7 mouse cellular contexts compared by ENCODE assay signal in genomic region chr16:90934687-90935328, GRCm38 (mm10). TPM values are rescaled to one million over a fixed set of nuclear protein-coding genes. Genes with fewer than 3 reads are reported as not detected.
DNase-seq lines count a peak whose midpoint lies in the region; ATAC-seq lines count a peak whose summit lies in the region.

Gene Cfap298, minus strand, starts transcription at chr16:90935114.

- H3K4me3 ChIP-seq in embryonic facial prominence, embryonic 12.5 days = peak within 1 kb of the TSS; percentile 87
- peak within 1 kb of the TSS; percentile 80 for H3K4me3 ChIP-seq in limb, embryonic 11.5 days (ENCODE audit: low read depth, low read length)
- peak within 1 kb of the TSS; percentile 83 for H3K4me3 ChIP-seq in midbrain, embryonic 14.5 days (replicated peaks; ENCODE audit: low read depth, low read length)

- peak within 1 kb of the TSS; percentile 71 for H3K9ac ChIP-seq in embryonic facial prominence, embryonic 12.5 days
- H3K9ac ChIP-seq in limb, embryonic 11.5 days (ENCODE audit: low read length) = peak within 1 kb of the TSS; percentile 61
- peak within 1 kb of the TSS; percentile 80 for H3K9ac ChIP-seq in midbrain, embryonic 14.5 days (replicated peaks; ENCODE audit: low read length)

- peak; percentile 91 for DNase-seq in adrenal gland, postnatal 25 days
- peak; percentile 99 for DNase-seq in heart, adult 11 months
- DNase-seq in kidney, adult 18-20 months = peak; percentile 93
- peak; percentile 97 for DNase-seq in limb, embryonic 11.5 days (ENCODE audit: low spot score)
- DNase-seq in midbrain, embryonic 14.5 days = peak; percentile 99
- DNase-seq in spleen, adult 18-20 months = peak; percentile 82 to 88

- peaks cover 2% of the 10 kb centered on the region; the same call in 1 of the 2 replicates for H3K4me1 ChIP-seq in embryonic facial prominence, embryonic 12.5 days
- 0 out of 2 replicates have a peak, but pooled peaks cover 3% of the 10 kb centered on the region for H3K4me1 ChIP-seq in limb, embryonic 11.5 days (ENCODE audit: control insufficient read depth, insufficient read depth, low read length)
- H3K4me1 ChIP-seq in midbrain, embryonic 14.5 days (ENCODE audit: control insufficient read depth, insufficient read depth, low read length) = no peaks in the 10 kb centered on the region

- H3K4me2 ChIP-seq in embryonic facial prominence, embryonic 12.5 days (replicated peaks) = peak within 1 kb of the TSS; percentile 80
- H3K4me2 ChIP-seq in limb, embryonic 11.5 days (ENCODE audit: low read depth, severe bottlenecking) = peak within 1 kb of the TSS; percentile 80
- peak within 1 kb of the TSS; percentile 79 for H3K4me2 ChIP-seq in midbrain, embryonic 14.5 days (ENCODE audit: low read length)

- WGBS in embryonic facial prominence, embryonic 12.5 days = under 1% methylated on average over 56 of the region's 56 CpGs
- WGBS in limb, embryonic 11.5 days = under 1% methylated on average over 56 of the region's 56 CpGs
- WGBS in midbrain, embryonic 14.5 days = under 1% methylated on average over 56 of the region's 56 CpGs

- 0 out of 2 replicates have a peak, but pooled peaks cover under 1% of the 10 kb centered on the region for H3K36me3 ChIP-seq in embryonic facial prominence, embryonic 12.5 days
- no peaks in the 10 kb centered on the region; the same call in 1 of the 2 replicates for H3K36me3 ChIP-seq in limb, embryonic 11.5 days (ENCODE audit: control insufficient read depth, insufficient read depth, low read length)
- H3K36me3 ChIP-seq in midbrain, embryonic 14.5 days (ENCODE audit: control insufficient read depth, insufficient read depth, low read length) = peaks cover 19% of the 10 kb centered on the region

- H3K27me3 ChIP-seq in embryonic facial prominence, embryonic 12.5 days = no peaks in the 10 kb centered on the region
- H3K27me3 ChIP-seq in limb, embryonic 11.5 days (ENCODE audit: control insufficient read depth, insufficient read depth, low read length) = no peaks in the 10 kb centered on the region
- H3K27me3 ChIP-seq in midbrain, embryonic 14.5 days (ENCODE audit: control insufficient read depth, insufficient read depth, low read length) = no peaks in the 10 kb centered on the region

- no peaks in the 10 kb centered on the region for H3K9me3 ChIP-seq in embryonic facial prominence, embryonic 12.5 days
- no peaks in the 10 kb centered on the region for H3K9me3 ChIP-seq in limb, embryonic 11.5 days (ENCODE audit: control insufficient read depth, low read length)
- no peaks in the 10 kb centered on the region for H3K9me3 ChIP-seq in midbrain, embryonic 14.5 days (ENCODE audit: control insufficient read depth, low read length)

- peak within 1 kb of the TSS; percentile 75 for H3K27ac ChIP-seq in embryonic facial prominence, embryonic 12.5 days
- H3K27ac ChIP-seq in limb, embryonic 11.5 days (replicated peaks; ENCODE audit: low read depth, low read length) = peak within 1 kb of the TSS; percentile 69; the same call in 1 of the 2 replicates
- H3K27ac ChIP-seq in midbrain, embryonic 14.5 days (replicated peaks; ENCODE audit: low read depth, low read length) = peak within 1 kb of the TSS; percentile 81

- ATAC-seq in embryonic facial prominence, embryonic 12.5 days (ENCODE audit: insufficient number of reproducible peaks, insufficient read depth, low FRiP score, low TSS enrichment) = peak; percentile 93
- ATAC-seq in limb, embryonic 11.5 days (ENCODE audit: insufficient number of reproducible peaks, low FRiP score, low TSS enrichment, low read depth) = peak; percentile 96
- ATAC-seq in midbrain, embryonic 14.5 days (ENCODE audit: low FRiP score, low TSS enrichment) = peak; percentile 96

RNA-seq across cellular contexts. Expression of gene Cfap298, which starts in this region (rescaled TPM):
- 27.7 and 31.5 TPM in 2 replicates for total RNA-seq in adrenal gland, postnatal 25 days (2021)
- polyA plus RNA-seq in embryonic facial prominence, embryonic 12.5 days (2016; fragmentation: Nextera tagmentation; extraction: Ambion mirVana) = 43.3 and 44.0 TPM in 2 replicates
- 43.1 and 47.0 TPM in 2 replicates for polyA plus RNA-seq in limb, embryonic 11.5 days (2014; fragmentation: Nextera tagmentation; extraction: Ambion mirVana)
- 42.6 and 52.6 TPM in 2 replicates for polyA plus RNA-seq in midbrain, embryonic 14.5 days (2014; fragmentation: Nextera tagmentation; extraction: Ambion mirVana)

Comparison
In these comparisons a context has a peak if more than half of its experiments do, and no peak if none do; other contexts are left out.
1. Peak in every context shown above with its lines: DNase-seq, ATAC-seq, H3K4me3 ChIP-seq and H3K27ac ChIP-seq.